Mouse (Mus musculus) activated CD4-positive, CD25-positive, alpha-beta regulatory T cell, adult 4 months (primary cell): ENCODE data around the gene Ccr4. TPM values are rescaled to one million over a fixed set of nuclear protein-coding genes. Genes with fewer than 3 reads are reported as not detected.

Experiments
- ATAC-seq: one replicate; pipeline ENCODE4 v1.8.0; 2017
- polyA plus RNA-seq, 2 experiments: library from polyadenylated mRNA; unstranded; fragments of 100-300 nt; shearing (Covaris generic); gene quantifications; one replicate each; pipeline ENCODE4 v1.2.1; 2017

Ccr4 gene
- 10 to 100 TPM; 33.0 to 42.8 TPM for polyA plus RNA-seq

DNA sequence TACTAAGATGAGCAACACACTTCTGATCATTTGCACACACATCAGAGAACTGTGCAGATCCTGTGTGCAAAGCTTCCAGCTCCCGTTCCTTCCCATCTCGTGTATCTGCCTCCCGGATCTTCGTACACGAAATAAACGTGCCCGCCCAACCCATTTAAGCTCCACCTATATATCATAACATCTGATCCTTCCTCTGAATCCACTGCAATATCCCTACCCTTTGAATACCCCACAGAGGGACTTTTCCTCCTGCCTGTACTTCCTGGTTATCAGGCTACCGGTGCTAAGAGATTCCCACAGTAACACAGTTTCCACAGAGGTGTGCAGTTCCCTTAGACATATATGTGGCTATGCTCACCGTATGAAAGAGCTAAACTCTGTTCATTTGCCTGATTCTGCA is at the start of gene Ccr4:
Ccr4 (minus strand) TSS at position 101 of the 400 bp plus-strand sequence.
- ATAC-seq = no peak

DNA sequence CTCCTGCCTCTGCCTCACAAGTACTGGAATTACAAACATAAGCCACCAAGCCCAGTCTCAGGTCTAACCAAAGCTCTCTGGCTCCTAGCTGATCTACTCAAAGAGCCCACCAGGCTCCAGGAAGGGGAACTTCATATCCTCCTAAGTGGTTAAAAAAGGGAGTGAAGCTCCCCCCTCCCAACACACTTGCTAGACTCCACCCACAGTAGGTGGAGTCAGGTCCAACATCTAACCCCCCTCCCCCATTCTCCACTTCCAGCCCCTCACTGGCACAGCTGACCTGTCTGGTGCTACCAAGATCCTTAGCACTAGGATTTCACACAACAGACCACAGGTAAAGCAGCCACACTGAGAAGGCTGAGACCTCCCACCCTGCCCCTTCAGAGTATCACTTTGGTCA is 49.1 kb upstream of the Ccr4 start:
- no peak for ATAC-seq

DNA sequence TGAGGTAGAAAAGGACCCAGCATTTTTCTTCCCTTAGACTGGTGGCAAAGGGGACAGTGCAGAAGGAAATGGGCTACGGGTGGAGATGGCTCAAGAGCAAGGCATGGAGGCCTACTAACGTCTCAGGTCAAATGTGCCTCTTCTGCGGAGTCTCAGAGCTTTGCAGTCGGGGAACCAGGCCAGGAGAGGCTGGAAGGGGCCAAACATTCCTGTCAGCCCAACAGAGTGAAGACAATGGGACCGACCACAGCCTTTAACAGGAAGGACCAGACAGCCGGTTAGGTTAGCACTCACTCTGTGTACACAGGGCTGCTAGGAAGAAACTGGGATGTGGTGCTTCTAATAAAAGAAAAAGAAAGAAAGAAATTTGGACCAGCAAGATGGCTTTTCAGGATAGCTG is 45.3 kb upstream of the Ccr4 start:
- ATAC-seq = no peak

DNA sequence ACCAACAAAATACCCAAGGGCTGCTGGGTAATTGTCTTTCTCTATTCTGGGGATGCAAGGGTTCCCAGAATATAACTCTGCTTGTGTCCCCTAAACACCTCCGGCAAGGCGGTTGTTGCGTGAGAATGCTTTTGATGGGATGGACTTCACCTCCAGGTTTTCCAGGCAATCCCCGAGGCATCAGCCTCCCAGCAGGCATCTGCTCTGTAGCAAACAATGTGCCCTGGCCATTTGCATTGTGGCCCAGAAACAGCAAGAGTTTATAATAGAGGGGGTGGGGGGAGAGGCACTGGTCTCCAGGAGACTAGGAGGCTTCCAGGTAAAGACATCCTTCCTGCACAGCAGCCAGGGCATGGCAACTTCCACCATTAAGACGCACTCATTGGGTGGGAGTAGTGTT is 44.4 kb upstream of the Ccr4 start:
- ATAC-seq = no peak

DNA sequence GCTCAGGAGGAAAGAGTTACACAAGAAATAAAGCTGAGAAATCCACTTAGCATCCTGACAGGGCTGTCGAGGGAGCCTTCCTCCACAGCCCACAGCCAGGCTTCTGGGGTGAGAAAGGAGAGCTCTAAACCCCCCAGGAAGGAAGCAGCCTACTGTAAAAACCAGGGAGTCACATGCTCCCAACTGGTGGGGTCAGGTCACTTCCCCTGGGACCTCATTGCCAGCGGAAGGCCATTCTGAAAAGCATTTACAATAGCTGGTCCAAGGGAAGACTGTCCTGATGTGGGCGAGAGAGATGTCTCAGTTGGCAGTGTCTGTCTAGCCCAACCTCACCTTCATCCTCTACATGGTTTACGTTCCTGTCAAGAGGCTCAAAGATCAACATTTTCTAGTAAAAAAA is 43.8 kb upstream of the Ccr4 start:
- ATAC-seq = no peak

DNA sequence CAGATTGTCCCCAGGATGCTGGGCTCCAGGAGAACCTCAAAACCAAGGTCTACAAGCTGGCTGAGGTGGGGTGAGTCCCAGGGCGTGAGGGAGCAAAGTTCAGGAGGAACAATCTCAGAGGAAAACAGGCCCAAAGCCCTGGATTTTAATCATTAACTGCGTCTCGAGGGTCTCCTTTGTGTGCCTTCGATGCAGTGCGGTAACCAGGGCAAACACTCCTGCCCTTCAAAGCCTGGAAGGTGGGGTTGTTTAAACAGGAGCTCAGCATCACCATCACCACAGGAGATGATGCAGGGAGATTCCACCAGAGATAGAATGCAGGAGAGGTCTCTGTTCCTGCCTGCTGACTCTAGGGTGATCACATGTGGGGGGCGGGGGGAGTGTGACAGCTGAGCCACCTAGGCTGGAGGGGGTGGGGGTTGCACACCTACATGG is 42.9 kb upstream of the Ccr4 start:
- ATAC-seq = no peak

DNA sequence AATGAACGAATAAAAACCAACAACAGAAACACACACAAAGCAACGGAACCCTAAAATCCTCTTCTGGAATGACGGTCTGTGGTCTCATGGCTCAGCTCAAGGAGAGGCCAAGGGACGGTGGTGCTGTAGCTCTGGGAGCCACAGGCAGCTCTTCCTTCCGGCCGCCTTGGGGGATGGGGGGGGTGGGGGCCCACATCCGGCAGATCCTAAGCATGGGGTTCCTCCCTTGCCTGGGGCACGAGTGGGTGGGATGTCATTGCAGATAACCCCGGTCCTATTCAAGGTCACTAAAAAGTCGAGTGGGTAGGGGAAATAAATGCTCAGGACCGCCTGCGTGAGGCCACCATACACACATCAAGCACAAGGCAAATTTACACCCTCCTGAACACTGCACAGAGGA is 42.0 kb upstream of the Ccr4 start:
- peak; percentile 82 for ATAC-seq

DNA sequence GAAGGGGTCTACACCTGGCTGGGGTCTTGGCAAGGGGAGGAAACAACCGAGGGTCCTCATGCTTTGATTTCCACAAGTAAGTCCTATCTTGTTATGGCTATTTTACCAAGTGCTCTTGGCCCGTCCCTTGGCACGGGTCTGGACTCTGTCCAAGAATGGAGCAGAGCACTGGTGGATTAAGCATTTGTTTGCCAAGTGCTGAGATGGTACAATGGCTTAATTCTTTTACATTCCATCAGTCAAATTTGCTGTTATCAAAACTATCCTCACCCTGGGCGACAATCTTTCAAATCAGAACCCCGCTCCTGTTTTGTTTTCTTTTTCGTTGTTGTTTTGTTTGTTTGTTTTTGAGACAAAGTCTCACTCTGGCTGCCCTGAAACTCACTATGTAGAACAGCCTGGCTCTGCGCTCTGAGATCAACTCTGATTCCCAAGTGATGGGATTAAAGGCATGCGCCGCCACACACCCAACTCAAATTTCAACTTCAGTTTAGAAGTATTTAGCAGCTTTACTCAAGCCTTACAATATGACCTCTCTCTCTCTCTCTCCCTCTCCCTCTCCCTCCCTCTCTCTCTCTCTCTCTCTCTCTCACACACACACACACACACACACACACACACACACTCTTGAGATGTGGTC is 40.2 kb upstream of the Ccr4 start:
- ATAC-seq = no peak

DNA sequence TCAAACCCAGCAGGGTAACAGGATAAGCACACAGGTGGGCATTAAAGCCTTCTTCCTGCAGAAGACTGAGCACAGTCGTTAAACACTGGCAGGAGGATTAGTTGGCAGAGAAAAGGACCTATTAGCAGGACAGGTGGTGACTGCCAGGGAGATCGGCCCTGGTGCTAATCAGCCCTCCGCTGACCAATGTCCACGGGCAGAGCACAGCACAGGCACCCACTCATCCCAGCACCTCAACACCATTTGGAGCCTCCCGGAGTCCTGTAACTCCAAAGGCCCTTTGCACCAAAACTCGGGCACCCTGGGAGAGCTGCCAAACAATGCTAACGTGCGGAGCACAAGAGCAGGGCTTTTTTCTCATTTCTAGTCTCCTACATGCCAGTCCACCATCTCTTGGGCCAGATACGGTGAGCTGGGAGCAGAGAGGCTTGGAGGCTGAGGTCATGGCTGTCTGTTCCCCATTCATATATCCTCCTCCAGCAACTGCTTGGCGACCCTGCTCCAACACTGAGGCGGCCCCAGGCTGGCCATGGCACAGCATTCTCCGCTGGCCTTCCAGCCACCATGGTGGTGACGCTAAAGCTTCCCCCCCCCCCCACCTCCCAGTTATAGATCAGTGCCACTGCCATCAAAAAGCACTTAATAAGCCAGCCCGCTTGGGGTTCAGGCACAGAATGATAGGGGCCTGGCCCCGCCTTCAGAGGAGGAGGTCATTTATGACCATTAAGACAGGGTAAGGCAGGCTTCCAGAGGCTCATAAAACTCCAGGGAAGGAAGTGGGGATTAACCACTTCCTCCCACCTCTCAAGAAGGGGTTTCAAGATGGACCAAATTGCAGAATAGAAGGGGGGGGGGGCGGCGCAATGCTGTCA is 39.4 kb upstream of the Ccr4 start:
- no peak for ATAC-seq

DNA sequence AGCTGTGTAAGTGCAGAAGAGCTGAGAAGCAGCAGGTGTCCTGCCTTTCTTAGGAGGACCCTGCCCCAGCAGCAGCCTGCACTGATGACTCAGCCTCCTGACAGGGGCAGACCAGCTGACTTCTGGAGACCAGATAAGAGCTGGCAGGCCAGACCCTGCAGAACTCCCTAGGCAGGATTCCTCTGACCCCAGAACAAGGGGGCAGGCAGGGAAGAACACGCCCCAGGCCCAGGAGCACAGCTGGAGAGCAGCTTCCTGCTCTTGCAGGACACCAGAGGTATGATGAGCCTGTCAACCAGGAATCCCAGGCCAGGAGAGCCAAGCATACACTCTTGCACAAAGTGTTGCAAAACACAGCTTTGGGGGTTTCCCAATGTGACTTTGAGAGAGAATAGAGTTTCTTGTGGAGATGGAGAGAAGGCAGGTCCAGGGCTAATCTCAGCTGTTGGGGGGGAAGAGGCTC is 36.6 kb upstream of the Ccr4 start:
- ATAC-seq = no peak

DNA sequence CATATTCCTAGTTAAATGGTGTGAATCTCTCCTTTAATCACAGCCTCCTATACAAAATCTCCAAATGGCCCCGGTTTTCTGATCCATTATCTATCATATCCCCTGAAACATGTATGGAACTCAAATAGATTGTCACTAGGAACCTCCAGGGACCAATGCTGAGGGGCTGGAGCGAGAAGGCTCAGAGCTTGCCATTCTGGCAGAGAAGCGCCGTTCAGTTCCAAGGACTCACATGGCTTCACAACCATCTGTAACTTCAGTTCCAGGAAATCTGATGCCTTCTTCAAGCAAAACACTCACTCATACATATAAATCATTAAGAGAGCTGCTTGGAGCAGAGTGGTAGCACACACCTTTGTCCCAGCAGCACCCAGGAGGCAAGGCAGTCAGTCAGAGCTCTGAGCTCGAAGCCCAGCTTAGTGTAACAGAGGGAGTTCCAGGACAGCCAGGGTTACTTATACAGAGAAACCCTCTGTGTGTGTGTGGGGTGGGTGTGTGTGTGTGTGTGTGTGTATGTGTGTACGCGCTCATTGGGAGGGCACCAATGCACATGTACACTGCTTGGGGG is 34.4 kb upstream of the Ccr4 start:
- ATAC-seq = no peak

DNA sequence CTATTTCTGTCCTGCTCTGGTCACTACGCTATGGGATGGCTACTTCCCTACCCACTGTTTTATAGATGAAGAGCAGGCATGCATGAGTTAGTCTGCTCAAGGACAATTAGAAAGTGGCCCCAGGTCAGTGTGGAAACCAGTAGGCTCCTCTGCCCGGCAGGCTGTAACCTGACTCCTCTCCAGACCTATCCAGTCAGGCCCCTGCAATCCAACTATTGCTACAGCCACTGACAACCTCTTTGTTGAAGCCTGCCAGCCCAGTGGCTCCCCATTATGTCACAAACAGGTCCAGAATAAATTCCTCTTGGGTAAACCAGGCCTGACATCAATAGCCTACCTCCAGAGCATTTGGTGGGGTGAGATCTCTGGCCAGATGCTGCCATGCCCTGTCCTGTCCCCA is 31.9 kb upstream of the Ccr4 start:
- no peak for ATAC-seq

DNA sequence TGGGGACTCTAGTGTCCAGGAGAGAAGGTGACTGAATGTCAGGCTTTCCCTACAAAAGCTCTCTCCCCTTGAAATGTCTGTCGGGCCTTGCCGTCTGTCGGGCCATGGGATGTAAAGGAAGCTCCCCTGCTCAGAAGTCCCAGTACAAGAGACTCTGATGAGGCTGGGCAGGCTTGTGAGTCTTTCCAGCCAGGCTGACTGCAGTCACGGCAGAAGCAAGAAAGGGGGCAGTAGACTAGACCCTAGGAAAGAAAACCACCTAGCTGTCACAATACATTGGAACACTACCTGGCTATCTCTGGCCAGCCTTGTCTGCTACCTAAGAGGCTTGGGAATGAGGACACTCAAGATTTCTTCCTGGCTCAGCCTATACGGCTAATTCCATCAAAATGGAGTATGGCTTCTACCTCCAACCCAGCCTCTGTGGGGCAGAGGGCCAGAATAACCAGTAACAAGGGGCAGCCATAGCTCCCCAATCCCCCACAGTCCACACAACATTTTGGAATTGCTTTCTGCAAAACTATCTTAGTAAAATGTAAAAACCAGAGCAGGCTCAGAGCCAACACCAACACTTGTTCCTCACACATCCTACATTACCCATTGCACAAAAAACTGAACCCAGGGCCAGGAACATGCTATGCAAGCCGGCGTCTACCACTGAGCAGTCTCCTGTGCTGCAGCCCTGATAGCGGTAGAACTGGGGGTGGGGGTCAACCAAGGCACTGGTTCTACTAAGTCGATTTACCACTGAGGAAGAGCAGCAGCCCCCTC is 30.2 kb upstream of the Ccr4 start:
- ATAC-seq = no peak

DNA sequence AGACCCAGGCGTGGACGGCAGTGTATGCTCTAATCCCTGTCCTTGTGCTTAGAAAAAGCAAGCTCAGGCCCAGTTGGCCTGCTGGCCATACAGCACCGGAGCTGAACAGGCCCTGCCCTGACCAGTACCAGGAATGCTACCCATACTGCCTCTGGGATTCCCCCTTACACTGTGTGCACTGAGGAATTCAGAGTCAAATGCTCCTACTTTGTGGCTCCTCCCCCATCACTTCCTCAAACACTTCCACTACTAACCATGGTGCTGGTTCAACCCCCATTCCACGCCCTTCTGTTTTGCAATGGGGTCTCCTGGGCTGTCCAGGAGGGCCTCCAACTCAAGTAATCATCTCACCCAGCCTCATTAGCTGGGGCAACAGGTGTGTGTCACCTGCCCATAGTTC is 29.1 kb upstream of the Ccr4 start:
- ATAC-seq = no peak

DNA sequence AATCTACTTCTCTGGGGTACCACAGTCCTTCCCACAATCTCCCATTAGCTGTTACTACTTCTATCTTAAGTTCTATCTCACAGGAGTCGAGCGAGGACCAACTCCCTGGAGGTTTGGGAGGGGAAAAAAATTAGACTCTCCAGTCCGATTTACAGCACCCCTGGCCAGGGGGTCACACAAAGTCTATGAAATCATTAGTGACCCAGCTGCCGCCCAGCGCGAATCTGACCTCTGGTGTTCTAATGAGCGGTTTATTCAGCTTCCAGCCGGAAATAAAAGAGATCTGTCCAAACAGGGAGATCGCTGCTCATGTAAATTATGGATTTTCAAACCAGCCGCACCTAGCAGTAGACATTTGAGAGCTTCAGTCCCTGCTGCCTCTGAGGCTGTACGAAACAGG is 26.6 kb upstream of the Ccr4 start:
- ATAC-seq = no peak

DNA sequence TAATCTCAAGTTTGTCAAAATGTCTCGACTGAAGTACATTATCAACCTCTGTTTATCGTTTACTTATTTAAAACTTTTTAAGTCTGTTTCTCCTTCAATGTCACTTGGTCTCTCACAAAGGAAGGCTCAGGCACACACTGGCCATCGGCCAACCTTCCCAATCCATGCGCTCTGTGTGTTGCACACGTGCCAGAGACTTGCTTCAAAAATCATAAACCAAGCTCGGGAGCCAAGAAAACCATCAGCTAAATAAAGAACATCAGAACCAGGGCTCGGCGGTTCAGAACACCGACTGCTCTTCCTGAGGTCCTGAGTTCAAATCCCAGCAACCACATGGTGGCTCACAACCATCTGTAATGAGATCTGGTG is 23.9 kb upstream of the Ccr4 start:
- ATAC-seq = no peak

DNA sequence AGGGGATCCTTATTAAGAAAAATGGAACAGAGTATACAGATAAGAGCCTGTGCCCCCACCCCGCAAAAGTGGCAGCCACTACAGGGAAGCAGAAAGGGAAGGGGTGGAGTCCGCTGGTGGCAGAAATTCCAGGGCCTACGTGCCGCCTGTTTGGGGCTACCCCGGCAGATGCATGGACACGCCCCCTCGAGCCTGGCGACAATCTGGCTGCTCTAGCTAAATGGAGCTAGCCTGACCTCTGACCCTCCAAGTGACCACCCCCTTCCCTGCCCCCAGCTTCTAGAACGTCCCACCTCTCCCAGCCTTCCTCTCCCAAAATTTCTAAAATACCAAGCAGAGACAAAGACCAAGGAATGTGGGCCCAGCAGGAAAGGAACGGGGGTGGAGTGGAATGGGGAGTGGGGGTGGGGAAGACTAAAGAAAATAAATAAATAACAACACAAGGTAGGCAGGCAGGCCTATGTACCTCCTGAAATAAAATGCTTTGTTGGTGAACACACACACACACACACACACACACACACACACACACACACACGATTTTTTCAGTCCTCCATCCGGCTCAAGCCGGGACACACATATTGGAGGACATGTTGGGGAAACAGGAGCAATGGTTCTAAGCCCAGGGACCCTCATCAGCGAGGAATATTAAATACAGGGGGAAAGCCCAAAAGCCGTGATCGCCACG is 23.4 kb upstream of the Ccr4 start:
- ATAC-seq = no peak

DNA sequence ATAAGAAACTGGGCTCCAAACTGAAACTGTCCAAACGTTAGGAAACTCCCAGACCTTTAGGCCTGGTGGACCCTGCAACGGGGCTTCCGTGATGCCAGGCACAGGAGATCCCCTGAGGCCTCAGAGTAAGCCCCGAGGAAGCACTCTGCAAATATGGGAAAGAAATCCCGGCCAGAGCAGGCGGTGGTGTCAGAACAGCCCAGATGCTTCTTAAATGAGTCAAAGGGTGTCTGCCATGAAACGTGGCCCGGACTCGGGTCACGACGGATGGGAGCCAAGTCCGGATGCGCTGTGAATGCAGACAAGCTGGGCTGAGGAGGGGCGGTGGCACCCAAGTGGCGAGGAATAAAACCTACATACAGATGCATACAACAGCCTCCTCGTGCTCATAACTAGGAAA is 22.4 kb upstream of the Ccr4 start:
- ATAC-seq = peak; percentile 85

DNA sequence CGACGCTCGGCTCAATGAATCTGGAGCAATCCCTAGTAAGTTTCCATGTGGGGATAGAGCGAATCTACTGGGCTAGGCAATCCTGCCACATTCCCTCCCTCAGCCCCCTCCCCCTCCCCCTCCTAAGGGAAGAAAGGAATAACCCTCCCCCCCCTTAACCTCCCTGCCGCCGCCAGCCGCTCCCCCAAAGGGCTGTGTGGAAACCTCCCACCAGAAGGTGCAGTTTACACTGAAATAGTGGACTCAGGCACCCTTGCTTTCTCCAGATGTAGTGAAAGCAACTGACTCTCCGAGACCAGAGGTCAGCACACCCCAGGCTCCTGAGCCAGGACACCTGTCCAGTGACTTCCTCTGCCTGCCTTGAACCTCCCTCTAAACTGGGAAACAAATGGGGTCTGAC is 21.9 kb upstream of the Ccr4 start:
- no peak for ATAC-seq

DNA sequence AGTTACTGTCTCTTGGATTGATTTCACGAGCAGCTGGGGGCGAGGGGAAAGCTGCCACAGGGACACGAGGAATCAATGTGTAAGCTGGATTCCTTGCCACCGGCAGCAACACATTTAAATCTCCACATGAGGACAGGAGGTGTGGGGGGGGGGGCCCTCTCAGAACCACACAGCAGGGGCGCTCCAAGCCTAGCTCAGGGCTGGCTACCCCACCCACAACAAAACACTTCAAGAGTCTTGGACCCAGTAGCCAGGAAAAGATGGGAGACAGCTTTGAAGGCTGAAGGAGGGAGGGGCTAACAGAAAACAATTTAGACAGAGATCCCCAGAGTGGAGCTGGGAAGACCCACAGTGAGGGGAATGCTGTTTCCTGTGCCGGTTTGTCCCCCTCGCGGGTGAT is 21.2 kb upstream of the Ccr4 start:
- no peak for ATAC-seq

DNA sequence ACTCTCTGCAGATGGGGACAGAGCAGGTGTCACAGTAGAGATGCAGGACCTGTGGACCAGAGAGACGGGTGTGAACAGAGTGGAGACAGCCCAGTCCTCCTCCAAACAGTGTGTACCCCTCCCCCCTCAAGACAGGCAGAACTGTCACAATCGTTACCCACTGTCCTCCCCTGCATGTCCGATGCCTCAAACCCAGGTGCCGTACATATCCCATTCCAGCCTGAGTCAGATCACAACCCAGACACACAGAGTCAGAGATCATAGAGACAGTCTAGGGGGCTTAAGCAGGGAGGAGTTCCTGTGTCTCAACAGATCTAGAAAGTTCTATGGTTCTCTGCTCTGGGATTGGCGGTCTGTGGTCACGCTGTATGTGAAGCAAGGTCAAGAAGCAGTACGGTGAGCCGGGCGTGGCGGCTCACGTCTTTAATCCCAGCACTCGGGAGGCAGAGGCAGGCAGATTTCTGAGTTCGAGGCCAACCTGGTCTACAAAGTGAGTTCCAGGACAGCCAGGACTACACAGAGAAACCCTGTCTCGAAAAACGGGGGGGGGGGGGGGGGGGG is 20.4 kb upstream of the Ccr4 start:
- ATAC-seq = no peak

DNA sequence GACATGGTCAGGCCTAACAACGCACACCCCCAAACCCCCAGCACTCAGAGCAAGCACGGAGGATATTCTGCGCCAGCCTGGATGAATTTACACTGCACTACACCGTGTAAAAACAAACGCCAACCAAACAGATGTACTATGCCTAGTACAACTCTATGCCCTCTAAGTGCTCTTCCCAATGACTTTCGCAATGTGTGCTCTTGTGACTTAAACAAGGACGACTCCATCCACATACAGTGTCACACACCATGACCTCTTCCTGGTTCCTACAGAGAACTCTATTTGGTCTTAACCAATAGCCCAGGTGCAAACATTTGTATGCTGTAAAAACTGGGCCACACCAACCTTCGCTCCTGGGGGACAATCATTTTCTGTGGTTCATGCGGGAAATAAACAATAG is 17.8 kb upstream of the Ccr4 start:
- ATAC-seq = no peak
